Mouse (Mus musculus): ENCODE measurements around the gene Smok3a. TPM values are rescaled to one million over a fixed set of nuclear protein-coding genes. Genes with fewer than 3 reads are reported as not detected.
"Not testable (repeated sequence)": the region's sequence is repeated elsewhere in the genome, so short reads cannot be mapped to it uniquely, and the experiment has no call there.

Gene Smok3a
- not detected in 2 replicates for total RNA-seq (2012; rRNA removed)

- H3K4me1 ChIP-seq (ENCODE audit: control insufficient read depth in 2 of 2, insufficient read depth in 2 of 2, low read length in 2 of 2, poor library complexity in 1 of 2); H3K9me3 ChIP-seq (ENCODE audit: control insufficient read depth, insufficient read depth, low read depth, low read length); H3K36me3 ChIP-seq (ENCODE audit: control insufficient read depth, insufficient read depth, low read length, poor library complexity, severe bottlenecking); H3K27ac ChIP-seq (ENCODE audit: insufficient read depth, low read depth, low read length, poor library complexity, severe bottlenecking); DNase-seq (ENCODE audit: low read depth, low spot score); H3K4me3 ChIP-seq (ENCODE audit: insufficient read depth in 1 of 2, low read depth in 1 of 2, low read length in 2 of 2, poor library complexity in 1 of 2, severe bottlenecking in 1 of 2); in situ Hi-C loops (cut with MboI; ENCODE audit: low sequenced_read_pairs in 2 of 2, unreplicated experiment in 2 of 2); H3K9ac ChIP-seq (ENCODE audit: insufficient read depth, low read depth, low read length, poor library complexity, severe bottlenecking): not testable (repeated sequence)
These were observed at the start of gene Smok3a, which contains the start of gene Smok3b for GRCm38 (mm10) chr5:138020961-138021479. Gene Smok3a (plus strand): TSS chr5:138021261. Gene Smok3b (plus strand): TSS chr5:138021429.

- H3K36me3 ChIP-seq (ENCODE audit: control insufficient read depth, insufficient read depth, low read length, poor library complexity, severe bottlenecking) = no peaks in the 10 kb centered on the region
- H3K4me3 ChIP-seq (ENCODE audit: insufficient read depth in 1 of 2, low read depth in 1 of 2, low read length in 2 of 2, poor library complexity in 1 of 2, severe bottlenecking in 1 of 2) = no peak overlapping the region
- H3K9ac ChIP-seq (ENCODE audit: insufficient read depth, low read depth, low read length, poor library complexity, severe bottlenecking) = no peak overlapping the region
- in situ Hi-C loops (cut with MboI; ENCODE audit: low sequenced_read_pairs in 2 of 2, unreplicated experiment in 2 of 2) = loop anchor here (5.0 to 10.0 kb wide), 2 partner anchors 81 to 88 kb away; no protein-coding TSS in a partner anchor
- no peaks in the 10 kb centered on the region for H3K4me1 ChIP-seq (ENCODE audit: control insufficient read depth in 2 of 2, insufficient read depth in 2 of 2, low read length in 2 of 2, poor library complexity in 1 of 2)
- H3K27ac ChIP-seq (ENCODE audit: insufficient read depth, low read depth, low read length, poor library complexity, severe bottlenecking) = no peak overlapping the region
- no peak for DNase-seq (ENCODE audit: low read depth, low spot score)
- no peaks in the 10 kb centered on the region for H3K9me3 ChIP-seq (ENCODE audit: control insufficient read depth, insufficient read depth, low read depth, low read length)
- TF ChIP-seq CHD2 (IDR thresholded peaks at IDR 0.05; ENCODE audit: low read depth, low read length) = no peak
- peak; percentile 18; the same call in 1 of the 2 replicates for TF ChIP-seq ZC3H11A (IDR thresholded peaks at IDR 0.05; ENCODE audit: borderline replicate concordance, low read depth, low read length)
These were observed 47.9 kb upstream of the Smok3a start for GRCm38 (mm10) chr5:137973161-137973560.

- in situ Hi-C loops (cut with MboI; ENCODE audit: low sequenced_read_pairs in 2 of 2, unreplicated experiment in 2 of 2) = loop anchor here (5.0 to 10.0 kb wide), 2 partner anchors 81 to 89 kb away; no protein-coding TSS in a partner anchor
- no peaks in the 10 kb centered on the region for H3K4me1 ChIP-seq (ENCODE audit: control insufficient read depth in 2 of 2, insufficient read depth in 2 of 2, low read length in 2 of 2, poor library complexity in 1 of 2)
- no peak overlapping the region for H3K27ac ChIP-seq (ENCODE audit: insufficient read depth, low read depth, low read length, poor library complexity, severe bottlenecking)
- no peak for DNase-seq (ENCODE audit: low read depth, low spot score)
- TF ChIP-seq ZC3H11A (IDR thresholded peaks at IDR 0.05; ENCODE audit: borderline replicate concordance, low read depth, low read length) (0 out of 2 replicates have a peak, but pooled peaks have one; percentile 2), HCFC1 (IDR thresholded peaks at IDR 0.05; ENCODE audit: borderline replicate concordance, insufficient read depth, low read length) (no peak)
- no peak overlapping the region for H3K4me3 ChIP-seq (ENCODE audit: insufficient read depth in 1 of 2, low read depth in 1 of 2, low read length in 2 of 2, poor library complexity in 1 of 2, severe bottlenecking in 1 of 2)
- no peak overlapping the region for H3K9ac ChIP-seq (ENCODE audit: insufficient read depth, low read depth, low read length, poor library complexity, severe bottlenecking)
- no peaks in the 10 kb centered on the region for H3K9me3 ChIP-seq (ENCODE audit: control insufficient read depth, insufficient read depth, low read depth, low read length)
- H3K36me3 ChIP-seq (ENCODE audit: control insufficient read depth, insufficient read depth, low read length, poor library complexity, severe bottlenecking) = no peaks in the 10 kb centered on the region
These were observed 47.3 kb upstream of the Smok3a start for GRCm38 (mm10) chr5:137973738-137974137.

GRCm38 (mm10) chr5:137974724-137975123, 46.3 kb upstream of the Smok3a start:
- Histone ChIP-seq H3K4me3 (ENCODE audit: insufficient read depth in 1 of 2, low read depth in 1 of 2, low read length in 2 of 2, poor library complexity in 1 of 2, severe bottlenecking in 1 of 2) (no peak overlapping the region), H3K9me3 (ENCODE audit: control insufficient read depth, insufficient read depth, low read depth, low read length) (no peaks in the 10 kb centered on the region), H3K9ac (ENCODE audit: insufficient read depth, low read depth, low read length, poor library complexity, severe bottlenecking) (no peak overlapping the region), H3K4me1 (ENCODE audit: control insufficient read depth in 2 of 2, insufficient read depth in 2 of 2, low read length in 2 of 2, poor library complexity in 1 of 2) (no peaks in the 10 kb centered on the region), H3K36me3 (ENCODE audit: control insufficient read depth, insufficient read depth, low read length, poor library complexity, severe bottlenecking) (no peaks in the 10 kb centered on the region), H3K27ac (ENCODE audit: insufficient read depth, low read depth, low read length, poor library complexity, severe bottlenecking) (no peak overlapping the region)
- no peak for DNase-seq (ENCODE audit: low read depth, low spot score)
- TF ChIP-seq ZNF384 (IDR thresholded peaks at IDR 0.05; ENCODE audit: low read depth, low read length) (no peak), CHD2 (IDR thresholded peaks at IDR 0.05; ENCODE audit: low read depth, low read length) (no peak), HCFC1 (IDR thresholded peaks at IDR 0.05; ENCODE audit: borderline replicate concordance, insufficient read depth, low read length) (no peak), ZC3H11A (IDR thresholded peaks at IDR 0.05; ENCODE audit: borderline replicate concordance, low read depth, low read length) (no peak), MAFK (IDR thresholded peaks at IDR 0.05; ENCODE audit: insufficient read depth, low read depth, low read length) (no peak)
- in situ Hi-C loops (cut with MboI; ENCODE audit: low sequenced_read_pairs in 2 of 2, unreplicated experiment in 2 of 2) = loop anchor here (5.0 to 10.0 kb wide), 2 partner anchors 82 to 90 kb away; no protein-coding TSS in a partner anchor

- TF ChIP-seq CHD2 (IDR thresholded peaks at IDR 0.05; ENCODE audit: low read depth, low read length) (no peak), ZNF384 (IDR thresholded peaks at IDR 0.05; ENCODE audit: low read depth, low read length) (no peak), HCFC1 (IDR thresholded peaks at IDR 0.05; ENCODE audit: borderline replicate concordance, insufficient read depth, low read length) (no peak), ZC3H11A (IDR thresholded peaks at IDR 0.05; ENCODE audit: borderline replicate concordance, low read depth, low read length) (no peak), MAFK (IDR thresholded peaks at IDR 0.05; ENCODE audit: insufficient read depth, low read depth, low read length) (no peak)
These were observed 45.6 kb upstream of the Smok3a start for GRCm38 (mm10) chr5:137975434-137975833.

More at GRCm38 (mm10) chr5:137975434-137975833, 45.6 kb upstream of the Smok3a start:
- no peak for DNase-seq (ENCODE audit: low read depth, low spot score)
- in situ Hi-C loops (cut with MboI; ENCODE audit: low sequenced_read_pairs in 2 of 2, unreplicated experiment in 2 of 2) = loop anchor here in 1 of 2 experiments (10.0 kb wide), 1 partner anchor 91 kb away; no protein-coding TSS in a partner anchor
- Histone ChIP-seq H3K27ac (ENCODE audit: insufficient read depth, low read depth, low read length, poor library complexity, severe bottlenecking) (no peak overlapping the region), H3K36me3 (ENCODE audit: control insufficient read depth, insufficient read depth, low read length, poor library complexity, severe bottlenecking) (no peaks in the 10 kb centered on the region), H3K4me3 (ENCODE audit: insufficient read depth in 1 of 2, low read depth in 1 of 2, low read length in 2 of 2, poor library complexity in 1 of 2, severe bottlenecking in 1 of 2) (no peak overlapping the region), H3K9me3 (ENCODE audit: control insufficient read depth, insufficient read depth, low read depth, low read length) (no peaks in the 10 kb centered on the region), H3K4me1 (ENCODE audit: control insufficient read depth in 2 of 2, insufficient read depth in 2 of 2, low read length in 2 of 2, poor library complexity in 1 of 2) (no peaks in the 10 kb centered on the region), H3K9ac (ENCODE audit: insufficient read depth, low read depth, low read length, poor library complexity, severe bottlenecking) (no peak overlapping the region)

Measured in ES-E14 (cell line).